Mouse (Mus musculus) liver, embryonic 16.5 days (tissue): ENCODE results near the gene Hsd17b14. TPM values are rescaled to one million over a fixed set of nuclear protein-coding genes. Genes with fewer than 3 reads are reported as not detected.
A peak's percentile ranks its signal among the peaks of the same experiment; 100 is the strongest.
"Not testable (repeated sequence)": the region's sequence is repeated elsewhere in the genome, so short reads cannot be mapped to it uniquely, and the experiment has no call there.

Experiments
- ATAC-seq: fragments of 200-750 bp; cut with Nextera tagmentation; 2 replicates; pipeline ENCODE4 v1.8.0; 2017; ENCODE audit warnings: low read depth, mild to moderate bottlenecking, moderate number of reproducible peaks, moderate library complexity
- H3K27ac ChIP-seq: fragments of 300-500 bp; sonication (generic); 2 replicates; pipeline ENCODE4 v1.5.1; 2014; ENCODE audit warnings: mild to moderate bottlenecking, low read length
- H3K27me3 ChIP-seq: fragments of 300-500 bp; sonication (generic); 2 replicates; pipeline ENCODE4 v1.6.1; 2014; ENCODE audit warnings: low read depth, low read length, mixed read lengths; ENCODE audit not compliant: control insufficient read depth, insufficient read depth
- H3K36me3 ChIP-seq: fragments of 300-500 bp; sonication (generic); 2 replicates; pipeline ENCODE4 v1.6.1; 2014; ENCODE audit warnings: mild to moderate bottlenecking; ENCODE audit not compliant: control insufficient read depth, insufficient read depth
- H3K4me1 ChIP-seq: fragments of 300-500 bp; sonication (generic); 2 replicates; pipeline ENCODE4 v1.6.1; 2014; ENCODE audit warnings: low read depth, low read length, mixed read lengths; ENCODE audit not compliant: control insufficient read depth
- H3K4me2 ChIP-seq: fragments of 300-500 bp; sonication (generic); 2 replicates; pipeline ENCODE4 v1.6.1; 2014; ENCODE audit warnings: low read depth, low read length, mixed read lengths
- H3K4me3 ChIP-seq: fragments of 300-500 bp; sonication (generic); 2 replicates; pipeline ENCODE4 v1.5.1; 2014; ENCODE audit warnings: low read depth, mild to moderate bottlenecking, low read length
- H3K9ac ChIP-seq: fragments of 300-500 bp; sonication (generic); 2 replicates; pipeline ENCODE4 v1.6.1; 2014; ENCODE audit warnings: low read depth, low read length
- H3K9me3 ChIP-seq: fragments of 300-500 bp; sonication (generic); replicated peaks from 2 replicates; pipeline ENCODE4 v1.6.1; 2016; ENCODE audit warnings: low read length; ENCODE audit not compliant: control insufficient read depth
- WGBS: fragments of 180-500 bp; shearing (Covaris S2); extraction: QIAGEN DNeasy Blood & Tissue Kit; methylation state at CpG from one replicate; pipeline ENCODE4 v1.1.7; 2014; ENCODE audit not compliant: insufficient replicate concordance; 5-methylcytosine and 5-hydroxymethylcytosine counted together
- polyA plus RNA-seq: library from polyadenylated mRNA; unstranded; fragments of >200 nt; fragmentation: Nextera tagmentation; extraction: Ambion mirVana; gene quantifications from 2 replicates; pipeline ENCODE4 v1.2.1, GENCODE M21; 2015

Gene Hsd17b14
- polyA plus RNA-seq: 1.3 and 1.8 TPM in 2 replicates

GRCm38 (mm10) chr7:45554744-45555143 is at the start of gene Hsd17b14:
Gene Hsd17b14, plus strand, starts transcription at chr7:45554893.
- Histone ChIP-seq H3K4me1 (peaks cover 4% of the 10 kb centered on the region), H3K4me3 (no peak within 1 kb of the TSS), H3K27ac (no peak within 1 kb of the TSS), H3K9ac (no peak within 1 kb of the TSS), H3K9me3 (no peaks in the 10 kb centered on the region), H3K27me3 (no peaks in the 10 kb centered on the region), H3K36me3 (no peaks in the 10 kb centered on the region), H3K4me2 (no peak within 1 kb of the TSS)
- no peak for ATAC-seq
- WGBS: 47% methylated on average over 8 of the region's 8 CpGs

- no peak for ATAC-seq
- Histone ChIP-seq H3K9ac (peak overlapping the region; percentile 65), H3K4me3 (peak overlapping the region; percentile 75), H3K9me3 (no peaks in the 10 kb centered on the region), H3K4me2 (peak overlapping the region; percentile 76), H3K27ac (peak overlapping the region; percentile 95), H3K27me3 (no peaks in the 10 kb centered on the region), H3K4me1 (peaks cover 24% of the 10 kb centered on the region), H3K36me3 (peaks cover 25% of the 10 kb centered on the region)
- 77% methylated on average over 6 of the region's 6 CpGs for WGBS
Observed at GRCm38 (mm10) chr7:45507583-45507982, 47.1 kb upstream of the Hsd17b14 start.

GRCm38 (mm10) chr7:45508561-45508960 is 46.1 kb upstream of the Hsd17b14 start:
- H3K9ac ChIP-seq: peak overlapping the region; percentile 86
- peak overlapping the region; percentile 95 for H3K27ac ChIP-seq
- H3K4me3 ChIP-seq: peak overlapping the region; percentile 75
- H3K27me3 ChIP-seq: no peaks in the 10 kb centered on the region
- H3K36me3 ChIP-seq: peaks cover 20% of the 10 kb centered on the region
- 26% methylated on average over 6 of the region's 6 CpGs for WGBS
- no peaks in the 10 kb centered on the region for H3K9me3 ChIP-seq
- H3K4me2 ChIP-seq: peak overlapping the region; percentile 76
- ATAC-seq: peak; percentile 84
- H3K4me1 ChIP-seq: peaks cover 24% of the 10 kb centered on the region

DNA sequence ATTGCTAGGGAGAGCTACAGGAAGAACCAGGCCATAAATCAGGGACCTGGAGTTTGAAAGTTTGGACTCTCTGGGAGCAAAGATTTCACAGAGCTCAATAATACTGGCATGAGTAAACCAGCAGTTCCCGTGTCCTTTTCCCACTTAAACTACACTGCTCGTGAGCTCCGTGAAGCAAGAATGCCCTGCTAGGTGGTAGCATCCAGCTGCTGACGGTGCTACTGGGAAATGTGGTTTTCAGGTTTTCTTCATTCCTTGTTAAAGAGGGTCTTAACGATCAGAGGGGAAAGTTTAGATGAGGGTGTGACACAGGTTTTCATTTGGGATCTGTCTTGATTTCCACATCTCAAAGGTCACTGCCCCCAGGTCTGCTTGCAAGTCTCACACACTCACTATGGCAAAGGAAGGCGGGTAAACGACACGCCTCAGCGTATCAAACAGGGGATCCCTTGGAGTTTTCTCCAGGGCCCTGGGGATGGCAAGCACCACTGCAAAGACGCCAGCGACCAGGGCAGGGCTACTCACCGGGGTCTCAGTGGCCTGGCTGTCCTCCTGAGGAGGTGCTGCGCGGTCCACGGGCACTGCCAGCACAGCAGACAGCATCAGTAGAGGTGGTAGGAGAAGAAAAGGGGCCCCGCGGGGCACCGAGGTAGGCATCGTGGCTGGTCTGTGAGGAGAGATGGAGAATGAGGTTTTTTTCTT is 45.4 kb upstream of the Hsd17b14 start:
- peak overlapping the region; percentile 75 for H3K4me3 ChIP-seq
- H3K4me1 ChIP-seq: peaks cover 24% of the 10 kb centered on the region
- H3K27me3 ChIP-seq: no peaks in the 10 kb centered on the region
- peak overlapping the region; percentile 86 for H3K9ac ChIP-seq
- H3K36me3 ChIP-seq: peaks cover 20% of the 10 kb centered on the region
- peak overlapping the region; percentile 95 for H3K27ac ChIP-seq
- H3K9me3 ChIP-seq: no peaks in the 10 kb centered on the region
- 11% methylated on average over 19 of the region's 19 CpGs for WGBS
- H3K4me2 ChIP-seq: peak overlapping the region; percentile 76
- ATAC-seq: peak; percentile 18

- peak; percentile 78 for ATAC-seq
- WGBS: under 1% methylated on average over 44 of the region's 44 CpGs
- Histone ChIP-seq H3K4me1 (peaks cover 28% of the 10 kb centered on the region), H3K36me3 (peaks cover 20% of the 10 kb centered on the region), H3K27me3 (no peaks in the 10 kb centered on the region), H3K4me2 (peak within 1 kb of the TSS; percentile 76), H3K9ac (peak within 1 kb of the TSS; percentile 86), H3K9me3 (no peaks in the 10 kb centered on the region), H3K4me3 (peak within 1 kb of the TSS; percentile 75), H3K27ac (peak within 1 kb of the TSS; percentile 95)
Observed at GRCm38 (mm10) chr7:45509912-45510787, 44.5 kb upstream of the Hsd17b14 start, which contains the start of gene Nucb1. Gene Nucb1, minus strand, starts transcription at chr7:45510406.

- WGBS: 76% methylated on average over 7 of the region's 7 CpGs
- ATAC-seq: no peak
- H3K27ac ChIP-seq: no peak overlapping the region
- H3K9me3 ChIP-seq: no peaks in the 10 kb centered on the region
- H3K36me3 ChIP-seq: no peaks in the 10 kb centered on the region
- peaks cover 27% of the 10 kb centered on the region for H3K4me1 ChIP-seq
- H3K27me3 ChIP-seq: no peaks in the 10 kb centered on the region
- H3K4me3 ChIP-seq: no peak overlapping the region
- no peak overlapping the region for H3K4me2 ChIP-seq
- no peak overlapping the region for H3K9ac ChIP-seq
Observed at GRCm38 (mm10) chr7:45514411-45514810, 40.3 kb upstream of the Hsd17b14 start.

- no peaks in the 10 kb centered on the region for H3K9me3 ChIP-seq
- H3K36me3 ChIP-seq: no peaks in the 10 kb centered on the region
- peak overlapping the region; percentile 47 for H3K9ac ChIP-seq
- peak overlapping the region; percentile 64 for H3K27ac ChIP-seq
- peak; percentile 77 for ATAC-seq
- peak overlapping the region; percentile 52 for H3K4me2 ChIP-seq
- H3K4me1 ChIP-seq: peaks cover 29% of the 10 kb centered on the region
- 10% methylated on average over 16 of the region's 16 CpGs for WGBS
- peak overlapping the region; percentile 38 for H3K4me3 ChIP-seq
- H3K27me3 ChIP-seq: no peaks in the 10 kb centered on the region
Observed at GRCm38 (mm10) chr7:45515436-45515835, 39.3 kb upstream of the Hsd17b14 start.

- not testable (repeated sequence) for H3K4me3 ChIP-seq, ATAC-seq, H3K36me3 ChIP-seq, H3K27ac ChIP-seq, H3K4me2 ChIP-seq, H3K9ac ChIP-seq, H3K27me3 ChIP-seq, H3K9me3 ChIP-seq
- WGBS: 47% methylated on average over 5 of the region's 5 CpGs
- peaks cover 37% of the 10 kb centered on the region for H3K4me1 ChIP-seq
Observed at GRCm38 (mm10) chr7:45516846-45517245, 37.8 kb upstream of the Hsd17b14 start.
